Mouse (Mus musculus) ES-Bruce4 (cell line): Measurements from ENCODE around the gene Cdkl1.

Experiments used
- CTCF ChIP-seq: IDR thresholded peaks from one replicate; pipeline ENCODE4 v1.8.1; 2011; ENCODE audit warnings: low read depth, low read length
- POLR2A ChIP-seq: IDR thresholded peaks from one replicate; pipeline ENCODE4 v1.8.1; 2011; ENCODE audit warnings: low read length; ENCODE audit not compliant: insufficient read depth

GRCm38 (mm10) chr12:69814272-69814671, 23.2 kb upstream of the Cdkl1 start:
- TF ChIP-seq CTCF (no peak), POLR2A (no peak)
